Mouse (Mus musculus) kidney, postnatal 10 days (tissue): Measurements from ENCODE around the gene Mcm5.

Experiments
- DNase-seq: peaks from one replicate; pipeline ENCODE4 v3.0.0; 2021; ENCODE audit warnings: mixed read lengths

Mcm5 gene

DNA sequence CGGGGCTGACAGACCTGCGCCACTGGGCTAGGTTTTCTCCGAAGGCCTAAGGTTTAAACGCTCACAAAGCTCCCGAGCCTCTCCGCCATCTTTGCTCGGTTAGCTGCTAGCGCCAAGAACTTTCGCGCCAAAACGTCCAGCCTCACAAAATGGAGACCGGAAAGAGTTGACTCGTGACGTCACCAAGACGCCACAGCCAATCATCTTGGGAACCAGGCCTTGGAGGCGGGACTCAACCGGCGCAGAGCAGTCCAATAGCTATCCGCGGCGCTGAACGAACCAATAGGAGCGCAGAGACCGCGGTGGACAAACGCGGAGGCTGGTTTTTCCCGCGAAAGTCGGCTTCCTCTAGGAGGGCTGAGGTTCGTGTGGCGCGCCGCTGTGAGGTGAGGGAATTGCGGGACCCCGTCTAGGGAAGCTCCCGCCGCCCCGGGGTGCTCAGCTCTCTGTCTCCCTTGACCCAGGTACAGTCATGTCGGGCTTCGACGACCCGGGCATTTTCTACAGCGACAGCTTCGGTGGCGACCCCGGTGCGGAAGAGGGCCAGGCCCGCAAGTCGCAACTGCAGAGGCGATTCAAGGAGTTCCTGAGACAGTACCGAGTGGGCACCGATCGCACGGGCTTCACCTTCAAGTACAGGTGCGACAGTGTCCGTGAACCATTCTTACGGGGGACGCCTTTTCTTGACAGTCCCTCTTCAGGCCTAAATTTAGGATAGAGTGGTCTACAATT is at the start of gene Mcm5:
Gene Mcm5 (plus strand): TSS at position 334 of the 732 bp plus-strand sequence.
- DNase-seq = peak; percentile 99

DNA sequence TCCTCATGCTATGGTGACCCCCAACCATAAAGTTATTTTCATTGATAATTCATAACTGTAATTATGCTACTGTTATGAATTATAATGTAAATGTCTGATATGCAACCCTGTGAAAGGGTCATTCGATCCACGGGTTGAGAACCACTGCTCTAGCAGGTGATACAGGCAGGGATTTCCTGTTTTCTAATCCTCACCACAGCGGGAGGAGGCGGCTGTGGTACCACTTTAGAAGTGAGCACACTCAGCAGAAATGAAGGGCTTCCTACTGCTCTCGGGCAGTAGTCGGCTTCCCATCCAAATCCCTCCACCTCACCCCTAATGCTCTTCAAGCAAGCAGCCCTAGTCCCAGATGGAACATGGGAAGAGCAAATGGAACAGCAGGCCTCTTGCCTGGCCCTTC is 49.3 kb upstream of the Mcm5 start:
- DNase-seq = no peak

DNA sequence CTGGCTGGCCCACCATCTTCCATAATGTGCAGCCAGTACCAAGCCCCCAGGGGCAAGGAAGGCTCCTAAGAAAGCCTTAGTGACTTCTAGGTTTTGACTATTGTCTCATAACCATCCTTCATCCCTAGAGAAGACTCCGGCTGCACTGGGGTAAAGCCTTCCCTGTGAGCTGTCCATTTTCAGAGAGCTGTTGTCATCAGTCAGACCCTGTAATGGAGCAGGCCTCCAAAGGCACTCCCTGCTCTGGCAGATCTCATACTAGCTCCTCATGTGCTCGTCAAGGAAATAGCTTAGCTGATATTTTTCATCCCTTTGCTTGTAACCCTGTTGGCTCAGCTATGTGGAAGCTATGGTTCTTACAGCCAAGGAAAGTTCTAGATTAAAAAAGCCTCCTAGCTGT is 48.6 kb upstream of the Mcm5 start:
- DNase-seq = no peak

DNA sequence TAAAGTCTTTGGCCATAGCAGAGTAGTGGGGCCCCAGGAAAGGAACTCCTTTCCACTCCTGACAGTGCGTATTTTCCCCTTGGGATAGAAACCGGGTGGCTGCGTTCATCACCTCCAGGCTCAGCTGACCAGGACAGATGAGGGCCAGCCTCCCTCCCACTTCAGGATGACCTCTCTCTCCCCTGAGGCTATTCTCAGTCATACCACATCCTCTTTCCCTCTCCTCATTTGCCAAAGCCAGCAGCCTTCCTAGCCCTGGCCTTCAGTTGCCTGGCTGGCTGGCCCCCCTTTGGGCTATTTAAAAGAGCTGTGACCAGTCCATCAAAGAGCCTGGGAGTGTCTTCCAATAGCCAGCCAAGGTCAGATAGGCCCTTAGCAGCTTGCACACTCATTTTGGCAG is 46.1 kb upstream of the Mcm5 start:
- DNase-seq = peak; percentile 20

DNA sequence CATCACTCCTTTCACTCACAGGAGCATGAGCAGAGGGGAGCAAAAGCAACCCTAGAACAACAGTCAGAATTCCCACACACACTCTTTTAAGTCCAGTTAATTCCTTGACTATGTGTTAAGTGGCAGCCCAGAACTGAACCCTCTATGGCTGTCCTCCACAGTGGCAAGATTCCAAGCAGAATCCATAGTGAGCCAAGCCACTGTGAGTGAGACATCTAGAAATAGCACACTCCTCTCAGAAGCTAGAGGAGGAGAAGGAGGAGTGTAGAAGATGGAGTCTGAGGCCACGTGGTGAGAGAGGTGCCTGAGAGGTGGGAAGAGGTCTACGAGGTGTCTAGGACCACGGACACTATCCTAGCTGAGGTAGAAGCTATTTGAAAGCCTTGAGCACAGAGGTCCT is 44.6 kb upstream of the Mcm5 start:
- DNase-seq = no peak

DNA sequence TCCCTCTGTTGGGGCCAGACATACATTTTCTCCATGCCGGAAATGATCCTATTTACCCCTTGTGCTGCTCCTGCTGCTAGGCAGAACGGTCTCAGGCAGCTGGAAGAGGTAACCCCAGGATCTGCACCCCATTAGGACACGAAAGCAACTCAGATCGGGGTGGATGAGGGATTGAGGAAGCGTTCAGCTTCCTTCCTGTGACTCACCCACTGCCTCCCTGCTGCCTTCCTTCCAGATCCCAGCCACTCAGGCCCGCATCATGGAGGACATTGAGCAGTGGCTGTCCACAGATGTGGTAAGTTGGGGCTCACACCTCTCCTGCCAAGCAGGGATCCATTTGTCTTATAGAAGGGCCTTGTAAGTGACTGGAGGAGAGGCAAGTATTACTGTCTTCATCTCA is 42.1 kb upstream of the Mcm5 start:
- no peak for DNase-seq

DNA sequence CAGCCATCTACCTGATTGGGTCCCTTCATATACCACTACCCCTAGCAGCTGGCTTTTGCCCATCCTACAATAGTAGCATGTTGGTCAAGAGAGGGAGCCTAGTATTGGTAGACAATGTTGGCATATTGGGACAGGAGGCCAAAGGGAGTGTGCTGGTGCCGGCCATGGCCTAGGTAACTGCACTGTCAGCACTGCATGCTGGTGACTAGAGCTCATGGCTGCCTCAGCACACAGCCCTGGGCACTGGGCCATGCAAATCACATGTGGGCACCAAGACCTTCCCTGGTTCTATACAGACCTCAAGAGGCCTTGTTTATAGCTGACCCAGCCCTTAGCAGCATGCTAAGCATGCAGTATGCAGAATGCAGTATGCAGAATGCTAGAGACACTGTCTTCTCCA is 39.1 kb upstream of the Mcm5 start:
- DNase-seq = peak; percentile 42

DNA sequence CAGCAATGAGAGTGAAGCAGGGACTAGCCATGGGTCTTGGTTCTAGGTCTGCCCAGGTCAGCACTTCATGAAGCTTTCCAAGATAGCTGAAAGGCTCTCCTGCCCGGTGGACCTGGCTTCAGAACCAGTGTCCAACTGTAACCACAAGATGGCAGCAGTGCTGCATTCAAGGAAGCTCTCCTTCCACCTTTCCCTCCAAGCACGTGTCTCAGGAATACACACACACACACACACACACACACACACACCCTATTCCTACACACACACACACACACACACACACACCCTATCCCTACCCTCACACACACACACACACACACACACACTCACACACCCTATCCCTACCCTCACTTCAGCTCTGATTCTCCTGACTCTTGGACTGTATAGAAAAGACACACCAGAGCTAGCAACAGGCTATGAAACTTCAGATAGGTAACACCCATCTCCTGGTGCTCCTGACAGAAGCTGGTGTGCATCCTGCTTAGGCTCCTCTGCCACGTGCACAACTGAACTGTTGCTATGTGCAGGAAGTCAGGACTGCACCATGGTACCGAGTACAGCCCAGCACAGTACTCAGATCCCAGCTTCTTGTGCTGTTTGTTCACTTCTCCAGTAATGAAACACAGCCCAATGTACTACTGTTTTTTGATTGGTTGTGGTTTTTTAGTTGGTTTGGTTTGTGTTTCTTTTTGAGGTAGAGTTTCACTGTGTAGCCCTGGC is 37.6 kb upstream of the Mcm5 start:
- DNase-seq = peak; percentile 91

DNA sequence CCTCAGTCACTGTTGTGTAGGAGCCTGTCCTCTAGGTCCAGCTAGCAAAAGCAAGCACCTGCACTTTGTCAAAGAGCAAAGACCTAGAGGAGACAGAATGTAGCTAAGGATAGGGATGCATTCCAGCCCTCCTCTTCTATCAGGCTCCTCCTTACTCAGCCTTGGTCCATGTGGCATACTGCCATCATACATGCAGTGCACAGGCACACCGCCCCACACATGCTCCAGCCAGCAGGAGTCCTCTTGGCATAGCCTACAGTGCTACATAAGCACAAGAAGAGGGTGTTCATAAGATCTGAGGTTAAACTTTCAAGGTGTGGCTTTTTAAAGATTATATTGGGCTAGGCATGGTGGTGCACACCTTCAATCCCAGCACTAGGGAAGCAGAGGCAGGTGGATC is 34.5 kb upstream of the Mcm5 start:
- no peak for DNase-seq

DNA sequence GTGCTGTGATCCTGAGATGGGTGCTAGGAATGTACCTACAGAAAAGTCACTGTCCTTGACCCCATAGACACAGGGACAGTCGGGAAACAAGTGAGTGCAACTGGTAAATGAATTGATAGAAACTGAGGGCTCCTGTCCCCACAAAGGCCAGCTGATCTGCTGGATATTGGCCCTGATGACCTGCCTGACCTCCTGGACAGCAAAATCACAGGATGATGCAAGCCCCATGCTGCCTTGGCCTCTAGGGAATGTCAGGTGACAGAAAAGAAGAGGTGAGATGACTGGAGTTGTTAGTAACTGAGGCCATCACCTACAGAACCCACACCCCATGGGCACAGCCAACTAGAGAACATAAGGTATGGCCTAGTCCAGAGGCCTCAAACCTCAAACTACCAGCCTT is 31.2 kb upstream of the Mcm5 start:
- no peak for DNase-seq

DNA sequence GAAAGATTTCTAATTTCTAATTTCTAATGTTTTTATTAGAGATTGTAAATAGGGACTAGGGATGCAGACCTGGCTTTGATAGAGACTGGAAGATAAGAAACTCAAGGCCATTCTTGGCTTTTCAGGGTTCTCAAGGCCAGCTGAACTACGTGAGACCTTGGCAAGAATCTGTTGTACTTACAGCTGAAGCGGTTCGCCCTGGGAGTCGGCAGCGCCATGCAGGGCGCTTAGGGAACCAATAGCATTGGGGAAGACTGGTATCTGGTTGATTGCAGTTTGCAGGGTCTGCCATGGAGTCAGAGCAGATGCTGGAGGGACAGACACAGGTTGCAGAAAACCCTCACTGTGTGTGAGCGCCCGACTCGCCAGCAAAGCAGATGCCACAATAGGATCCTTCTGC is 30.5 kb upstream of the Mcm5 start:
- no peak for DNase-seq

DNA sequence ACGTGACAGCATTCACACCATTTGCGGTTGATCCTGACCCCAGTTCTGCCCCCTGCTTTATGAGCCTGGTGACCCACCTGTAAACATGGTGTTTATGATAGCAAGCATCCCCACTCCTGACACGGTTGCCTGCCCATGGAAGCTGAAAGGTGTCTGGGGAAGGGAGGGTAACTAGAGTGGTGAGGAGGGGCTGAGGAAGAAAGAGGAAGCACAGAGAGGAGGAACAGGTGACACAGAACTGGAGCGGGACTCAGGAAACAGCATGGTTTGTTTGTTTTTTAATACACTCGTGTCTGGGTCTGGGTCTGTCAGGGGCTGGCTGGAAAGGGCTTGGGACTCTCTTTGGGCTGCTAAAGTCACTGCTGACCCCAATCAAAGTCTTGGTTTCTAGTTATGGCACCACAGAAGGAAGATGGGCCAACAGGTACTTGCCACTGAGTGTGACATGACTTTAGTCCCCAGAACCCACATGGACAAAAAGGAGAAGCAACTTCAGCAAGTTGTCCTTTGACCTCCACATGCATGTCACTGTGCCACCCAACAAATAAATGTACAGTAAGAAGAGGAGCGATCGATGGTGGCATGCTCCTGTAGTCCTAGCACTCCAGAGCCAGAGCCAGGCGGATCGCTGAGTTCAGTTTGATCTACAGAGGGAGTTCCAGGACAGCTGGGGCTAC is 27.9 kb upstream of the Mcm5 start:
- DNase-seq = no peak

DNA sequence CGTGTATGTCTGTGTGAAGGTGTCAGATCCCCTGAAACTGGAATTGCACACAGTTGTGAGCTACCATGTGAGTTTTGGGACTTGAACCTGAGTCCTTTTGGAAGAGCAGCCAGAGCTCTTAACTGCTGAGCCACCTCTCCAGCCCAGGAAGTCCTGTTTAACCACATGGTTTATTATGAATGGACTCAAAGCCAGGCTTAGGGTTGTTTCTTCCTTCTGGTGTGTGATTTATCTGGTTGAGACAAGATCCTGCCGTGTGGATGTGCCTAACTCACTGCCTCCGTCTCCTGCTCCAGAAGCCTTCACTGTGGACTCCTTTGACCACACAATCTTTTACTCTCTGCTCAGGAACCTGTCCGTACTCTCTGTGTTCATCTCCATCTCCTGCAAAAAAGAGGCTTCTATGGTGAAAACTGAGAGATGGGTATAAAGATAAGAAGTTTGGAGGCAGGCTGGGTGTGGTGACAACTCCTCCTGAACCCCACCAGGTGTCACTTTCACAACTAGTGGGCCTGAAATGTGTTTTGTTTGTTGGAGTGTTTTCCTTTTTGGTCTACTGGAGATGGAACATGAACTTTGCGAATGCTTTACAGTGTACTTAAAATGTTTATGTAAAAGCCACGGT is 27.1 kb upstream of the Mcm5 start:
- DNase-seq = no peak

DNA sequence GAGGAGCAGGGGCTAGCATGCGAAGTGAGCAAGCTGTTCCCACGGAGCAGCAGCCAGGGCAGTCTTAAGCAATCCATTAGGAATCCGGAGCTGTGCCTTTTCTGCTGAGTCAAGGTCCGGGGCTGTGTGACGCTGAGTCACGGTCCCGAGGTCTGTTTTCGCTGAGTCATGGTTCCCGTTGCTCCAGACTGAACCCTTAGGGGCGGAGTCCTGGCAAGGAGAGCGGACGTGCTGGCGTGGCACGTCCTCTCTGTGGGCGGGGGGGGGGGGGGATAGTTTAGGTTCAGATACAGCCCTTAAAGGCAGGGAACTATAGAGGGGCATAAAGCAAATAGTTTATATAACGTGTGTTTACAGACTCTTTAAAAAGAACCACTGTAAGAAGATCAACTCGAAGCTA is 25.5 kb upstream of the Mcm5 start:
- DNase-seq = peak; percentile 96

DNA sequence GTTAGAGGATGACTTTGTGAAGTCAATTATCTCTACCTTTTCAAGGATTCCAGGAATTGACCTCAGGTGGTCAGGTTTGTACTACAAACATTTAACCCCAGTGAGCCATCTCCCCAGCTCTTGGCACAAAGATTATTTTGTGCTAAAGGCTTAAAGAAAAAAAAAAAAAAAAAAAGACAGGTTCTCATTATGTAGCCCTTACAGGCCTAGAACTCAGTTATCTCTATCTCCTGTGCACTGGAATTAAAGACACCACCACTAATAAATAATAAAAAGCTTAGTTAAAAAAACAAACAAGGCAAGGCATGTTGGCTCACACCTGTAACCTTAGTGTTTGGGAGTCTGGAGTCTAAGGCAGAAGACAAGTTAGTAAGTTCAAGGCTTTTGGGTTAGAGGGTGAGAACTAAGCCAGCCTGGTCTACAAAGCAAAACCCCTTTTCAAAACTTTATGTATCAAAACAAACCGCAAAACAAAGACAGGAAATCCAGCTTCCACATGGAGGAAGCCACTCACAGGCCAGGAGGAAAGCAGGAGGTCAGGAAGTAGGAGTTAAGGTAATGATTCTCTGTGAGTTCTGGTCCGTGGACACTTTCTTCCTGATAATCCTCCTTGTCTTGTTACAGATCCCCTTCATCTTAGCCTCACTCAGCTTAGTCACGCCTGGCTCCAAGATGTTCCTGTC is 24.8 kb upstream of the Mcm5 start:
- no peak for DNase-seq

DNA sequence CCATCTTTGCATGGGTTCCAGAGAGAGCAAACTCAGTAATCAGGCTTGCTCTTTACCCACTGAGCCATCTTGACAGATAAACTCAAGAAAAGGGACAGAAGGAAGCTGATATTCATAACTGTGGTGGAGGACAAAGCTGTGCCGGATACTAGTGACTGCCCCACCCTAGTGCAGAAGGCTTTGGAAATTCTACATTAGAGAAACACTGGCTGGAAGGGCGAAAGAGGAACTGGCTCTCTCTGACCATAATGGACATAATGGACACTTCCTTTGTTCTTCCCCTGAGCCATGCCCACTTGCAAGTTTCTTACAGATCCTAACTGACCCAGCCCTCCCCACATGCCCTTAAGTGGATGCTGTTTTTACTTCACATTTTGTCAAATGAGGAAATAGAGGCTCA is 23.4 kb upstream of the Mcm5 start:
- DNase-seq = no peak

DNA sequence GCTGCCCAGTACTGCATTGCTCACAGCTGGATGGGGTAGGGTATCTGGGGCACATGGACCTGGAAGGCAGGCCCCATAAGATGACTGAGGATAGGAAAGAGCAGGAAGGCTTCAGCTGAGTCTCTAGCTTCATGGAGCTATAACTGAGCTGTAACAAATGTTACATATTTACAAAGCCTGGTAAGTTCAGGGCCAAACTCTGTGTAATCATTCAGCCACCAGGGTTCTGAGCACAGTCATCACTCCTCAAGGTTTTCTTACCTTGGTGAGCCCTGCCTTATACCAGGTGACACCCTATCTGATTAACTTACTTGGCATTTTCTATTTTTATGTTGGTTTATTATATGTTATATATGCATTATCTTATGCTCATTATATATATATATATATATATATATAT is 22.2 kb upstream of the Mcm5 start:
- DNase-seq = no peak

DNA sequence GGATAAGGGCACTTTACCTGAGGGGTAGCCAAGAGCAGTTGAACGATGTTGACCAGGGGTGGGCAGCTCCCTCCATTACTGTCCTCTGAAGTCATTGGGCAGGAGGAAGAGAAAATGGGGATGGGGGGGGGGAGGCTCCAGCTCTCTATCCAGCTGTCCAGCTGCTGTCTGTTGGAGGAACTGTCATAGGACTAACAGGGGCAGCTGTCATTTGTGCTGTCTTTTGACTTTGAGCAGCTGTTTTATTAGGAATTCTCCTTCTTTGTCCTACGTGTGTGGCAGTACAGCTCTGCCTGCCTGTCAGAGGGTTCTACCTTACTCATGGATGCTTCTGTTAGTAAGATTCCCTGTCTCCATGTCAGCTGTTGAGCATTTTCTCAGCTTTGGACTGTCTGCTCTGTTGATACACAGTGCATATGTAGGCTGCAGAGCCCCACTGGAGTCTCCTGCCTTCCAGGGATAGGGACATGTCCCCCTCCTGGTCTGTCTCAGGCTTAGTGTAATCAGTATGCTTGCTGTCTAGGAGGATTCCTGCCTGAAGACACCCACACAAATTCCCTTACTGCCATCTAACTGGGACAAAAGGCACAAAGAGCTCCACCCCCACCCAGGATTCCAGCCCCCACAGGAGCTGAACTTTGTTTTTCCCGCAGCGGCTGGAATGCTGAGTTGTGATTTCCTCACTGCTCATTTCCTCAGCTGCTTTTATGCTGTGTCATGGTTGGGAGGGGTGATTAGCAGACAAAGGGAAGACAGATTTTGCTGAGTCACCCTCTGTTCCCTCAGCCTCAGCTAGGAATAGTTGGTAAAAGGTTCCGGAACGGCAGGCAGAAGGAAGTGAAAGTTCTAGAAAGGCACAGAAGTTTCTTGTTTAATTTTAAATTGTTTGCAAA is 20.1 kb upstream of the Mcm5 start:
- peak; percentile 90 for DNase-seq

DNA sequence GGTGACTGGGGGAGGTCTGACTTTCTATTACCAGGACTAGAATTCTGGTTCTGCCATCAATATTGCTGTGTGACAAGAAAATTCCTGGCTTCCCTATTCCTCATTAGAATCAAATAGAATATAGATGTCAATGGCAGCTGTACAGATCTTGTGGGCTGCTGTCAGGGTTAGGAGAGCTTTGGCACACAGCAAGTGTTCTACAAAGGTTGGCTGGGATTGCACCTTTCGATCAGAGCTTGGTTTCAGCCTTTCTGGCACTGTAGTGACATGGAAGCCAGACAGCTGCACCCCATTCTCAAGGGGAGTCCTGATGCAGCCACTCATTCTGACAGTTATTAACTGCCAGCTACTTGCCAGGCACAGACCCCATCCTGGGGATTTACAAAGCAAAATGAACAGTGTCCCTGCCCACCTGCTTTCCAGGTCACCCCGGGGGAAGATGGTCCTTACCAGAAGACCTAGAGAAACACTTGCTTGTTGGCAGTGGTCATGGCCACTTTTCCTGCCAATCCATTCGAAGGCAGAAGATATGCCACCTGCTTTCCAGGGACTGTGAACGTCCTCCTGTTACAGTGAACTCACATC is 18.5 kb upstream of the Mcm5 start:
- DNase-seq = no peak

DNA sequence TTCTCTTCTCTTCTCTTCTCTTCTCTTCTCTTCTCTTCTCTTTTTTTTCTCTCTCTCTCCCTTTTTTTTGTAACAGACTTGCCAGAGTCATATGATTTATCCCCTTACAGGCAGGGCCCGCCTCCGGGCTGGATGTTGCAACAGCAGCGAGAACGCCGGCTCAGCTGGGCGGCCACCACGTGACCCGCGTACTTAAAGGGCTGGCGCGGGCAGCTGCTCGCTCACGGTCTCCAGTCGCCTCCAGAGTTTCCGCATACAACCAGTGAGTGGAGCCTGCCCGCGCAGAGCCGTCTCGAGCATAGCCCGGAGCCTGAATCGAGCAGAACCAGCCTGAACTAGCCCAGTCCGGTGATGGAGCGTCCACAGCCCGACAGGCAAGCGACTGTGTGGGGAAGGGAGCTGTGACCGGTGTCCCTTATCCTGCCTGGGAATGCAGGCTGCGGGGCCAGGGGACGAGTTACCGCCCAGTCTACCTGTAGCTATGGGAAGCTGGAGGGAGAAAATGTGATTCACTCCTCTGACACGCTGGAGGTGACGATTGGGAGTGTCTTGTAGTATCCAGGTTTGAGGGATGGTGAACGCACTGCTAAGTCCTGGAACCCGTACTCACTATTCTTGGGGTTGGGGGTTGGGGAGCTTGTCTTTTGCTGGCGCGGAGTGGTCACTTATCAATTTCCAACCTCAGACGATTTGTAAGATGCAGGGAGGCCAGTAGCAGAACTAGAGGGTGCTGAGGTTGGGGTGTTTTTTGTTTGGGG is 15.8 kb upstream of the Mcm5 start, which contains the start of gene Hmox1:
Gene Hmox1 (plus strand): TSS at position 223 of the 758 bp plus-strand sequence.
- DNase-seq = peak; percentile 97

DNA sequence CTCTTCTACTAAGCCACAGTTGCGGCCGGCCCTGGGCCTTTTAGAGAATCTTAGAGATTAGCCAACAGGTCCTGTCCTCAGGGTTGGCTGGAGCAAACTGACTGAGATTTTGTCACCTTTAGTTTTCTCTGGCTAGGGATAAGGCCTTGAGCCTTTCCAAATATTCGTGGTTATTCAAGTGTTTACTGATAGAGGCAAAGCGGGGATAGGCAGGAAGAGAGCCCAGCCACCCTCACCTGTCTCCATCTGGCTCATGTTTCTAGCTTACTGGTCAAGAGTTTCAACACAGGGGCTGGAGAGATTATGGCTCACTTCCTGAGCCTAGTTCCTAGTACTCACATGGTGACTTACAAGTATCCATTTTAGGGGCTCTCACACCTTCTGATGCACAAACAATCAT is 6.4 kb upstream of the Mcm5 start:
- DNase-seq = no peak
